Mouse (Mus musculus): ENCODE measurements at regions not wholly inside any gene's neighbourhood (a gene's known extent, or its start where the extent isn't known, plus 50 kb on each side); places are given as distances from the start of the nearest gene placed in this dataset.

GRCm38 (mm10) chr1:76489681-76490492 lies 943.8 kb downstream of the Slc4a3 start:
- no peak for DNase-seq (ENCODE audit: low spot score in 2 of 2)

GRCm38 (mm10) chr1:76490719-76491118 lies 944.7 kb downstream of the Slc4a3 start:
- DNase-seq (ENCODE audit: low spot score in 2 of 2): no peak

GRCm38 (mm10) chr1:76491187-76491586 lies 945.1 kb downstream of the Slc4a3 start:
- no peak for DNase-seq (ENCODE audit: low spot score in 2 of 2)

GRCm38 (mm10) chr1:76505150-76505549 lies 959.1 kb downstream of the Slc4a3 start:
- no peak for DNase-seq (ENCODE audit: low spot score in 2 of 2)

- DNase-seq (ENCODE audit: low spot score in 2 of 2): no peak
Measured at GRCm38 (mm10) chr1:76508821-76509220, 962.8 kb downstream of the Slc4a3 start.

- DNase-seq (ENCODE audit: low spot score in 2 of 2): no peak
Measured at GRCm38 (mm10) chr1:76509486-76509885, 963.4 kb downstream of the Slc4a3 start.

- no peak for DNase-seq (ENCODE audit: low spot score in 2 of 2)
Measured at GRCm38 (mm10) chr1:76512156-76512555, 966.1 kb downstream of the Slc4a3 start.

GRCm38 (mm10) chr1:76513490-76513889 lies 967.4 kb downstream of the Slc4a3 start:
- DNase-seq (ENCODE audit: low spot score in 2 of 2): no peak

- no peak for DNase-seq (ENCODE audit: low spot score in 2 of 2)
Measured at GRCm38 (mm10) chr1:76529531-76529930, 983.5 kb downstream of the Slc4a3 start.

- no peak for DNase-seq (ENCODE audit: low spot score in 2 of 2)
Measured at GRCm38 (mm10) chr1:76530342-76530741, 984.3 kb downstream of the Slc4a3 start.

- DNase-seq (ENCODE audit: low spot score in 2 of 2): no peak
Measured at GRCm38 (mm10) chr1:76535522-76535956, 979.3 kb downstream of the Epha4 start.

GRCm38 (mm10) chr1:76540529-76540928 lies 974.4 kb downstream of the Epha4 start:
- DNase-seq (ENCODE audit: low spot score in 2 of 2): no peak

- no peak for DNase-seq (ENCODE audit: low spot score in 2 of 2)
Measured at GRCm38 (mm10) chr1:76550876-76551275, 964.0 kb downstream of the Epha4 start.

GRCm38 (mm10) chr1:76559441-76559840 lies 955.4 kb downstream of the Epha4 start:
- DNase-seq (ENCODE audit: low spot score in 2 of 2): no peak

GRCm38 (mm10) chr1:76575487-76575886 lies 939.4 kb downstream of the Epha4 start:
- no peak for DNase-seq (ENCODE audit: low spot score in 2 of 2)

- no peak for DNase-seq (ENCODE audit: low spot score in 2 of 2)
Measured at GRCm38 (mm10) chr1:76585921-76586320, 929.0 kb downstream of the Epha4 start.

- no peak for DNase-seq (ENCODE audit: low spot score in 2 of 2)
Measured at GRCm38 (mm10) chr1:76625831-76626230, 889.1 kb downstream of the Epha4 start.

GRCm38 (mm10) chr1:76629861-76630260 lies 885.0 kb downstream of the Epha4 start:
- DNase-seq (ENCODE audit: low spot score in 2 of 2): no peak

- DNase-seq (ENCODE audit: low spot score in 2 of 2): no peak
Measured at GRCm38 (mm10) chr1:76634071-76634470, 880.8 kb downstream of the Epha4 start.

GRCm38 (mm10) chr1:76637268-76638009 lies 877.4 kb downstream of the Epha4 start:
- DNase-seq (ENCODE audit: low spot score in 2 of 2): peak in 1 of 2 experiments; percentile 6

- DNase-seq (ENCODE audit: low spot score in 2 of 2): no peak
Measured at GRCm38 (mm10) chr1:76638010-76638400, 876.9 kb downstream of the Epha4 start.

GRCm38 (mm10) chr1:76641181-76641711 lies 873.6 kb downstream of the Epha4 start:
- no peak for DNase-seq (ENCODE audit: low spot score in 2 of 2)

GRCm38 (mm10) chr1:76642703-76643102 lies 872.2 kb downstream of the Epha4 start:
- DNase-seq (ENCODE audit: low spot score in 2 of 2): no peak
